8 mouse cellular contexts compared by ENCODE assay signal in genomic region chr1:82289990-82290681, GRCm38 (mm10). TPM values are rescaled to one million over a fixed set of nuclear protein-coding genes. Genes with fewer than 3 reads are reported as not detected.
A peak's percentile ranks its signal among the peaks of the same experiment; 100 is the strongest.
DNase-seq lines count a peak whose midpoint lies in the region; ATAC-seq and TF ChIP-seq lines count a peak whose summit lies in the region.

No protein-coding gene starts in this region.

- DNase-seq in embryo, embryonic 9.5 days (ENCODE audit: extremely low spot score): peak; percentile 67
- DNase-seq in heart, adult 2 months: peak; percentile 67 to 72
- DNase-seq in kidney, adult 2 months: peak; percentile 57
- peak; percentile 70 for DNase-seq in neural tube, embryonic 10.5 days (ENCODE audit: extremely low spot score, low spot score)
- DNase-seq in testis, postnatal 10 days (ENCODE audit: low spot score): peak; percentile 60

- H3K4me3 ChIP-seq in erythroblast, embryonic 14.5 days (replicated peaks): peak overlapping the region; percentile 58
- peak overlapping the region; percentile 67 for H3K4me3 ChIP-seq in heart, adult 2 months
- H3K4me3 ChIP-seq in kidney, adult 2 months (ENCODE audit: insufficient read depth, low read depth, low read length): peak overlapping the region; percentile 64
- H3K4me3 ChIP-seq in limb, embryonic 15.5 days: peak overlapping the region; percentile 75

- peaks cover 8% of the 10 kb centered on the region; the same call in 1 of the 2 replicates for H3K36me3 ChIP-seq in erythroblast, embryonic 14.5 days (ENCODE audit: control insufficient read depth)
- no peaks in the 10 kb centered on the region for H3K36me3 ChIP-seq in heart, adult 2 months (ENCODE audit: control insufficient read depth, insufficient read depth, low read length)
- H3K36me3 ChIP-seq in kidney, adult 2 months (ENCODE audit: control insufficient read depth, insufficient read depth, low read length): no peaks in the 10 kb centered on the region
- H3K36me3 ChIP-seq in limb, embryonic 15.5 days: peaks cover 24% of the 10 kb centered on the region

- peaks cover 8% of the 10 kb centered on the region; the same call in 1 of the 2 replicates for H3K79me2 ChIP-seq in heart, adult 2 months (replicated peaks; ENCODE audit: control insufficient read depth, insufficient read depth, low read length)

- no peak for ATAC-seq in erythroblast, adult 5-6 weeks (replicated peaks; ENCODE audit: low FRiP score, poor library complexity, severe bottlenecking)
- ATAC-seq in limb, embryonic 15.5 days (ENCODE audit: insufficient number of reproducible peaks, low FRiP score, low TSS enrichment, low read depth): no peak

- H3K9ac ChIP-seq in heart, adult 2 months (ENCODE audit: low read depth, low read length): peak overlapping the region; percentile 69
- H3K9ac ChIP-seq in limb, embryonic 15.5 days: peak overlapping the region; percentile 77

- H3K9me3 ChIP-seq in erythroblast, embryonic 14.5 days (ENCODE audit: control insufficient read depth, low read length): peaks cover 6% of the 10 kb centered on the region
- H3K9me3 ChIP-seq in limb, embryonic 15.5 days: no peaks in the 10 kb centered on the region

- 1% methylated on average over 45 of the region's 45 CpGs for WGBS in heart, adult 2 months
- WGBS in kidney, adult 2 months: 1% methylated on average over 45 of the region's 45 CpGs
- WGBS in limb, embryonic 15.5 days: under 1% methylated on average over 45 of the region's 45 CpGs

- no peak for TF ChIP-seq POLR2A in heart, adult 2 months (IDR thresholded peaks at IDR 0.05; ENCODE audit: insufficient read depth, low read depth, low read length)
- no peak for TF ChIP-seq POLR2A in kidney, adult 2 months (IDR thresholded peaks at IDR 0.05; ENCODE audit: low read depth, low read length)

- intact Hi-C loops in heart, adult 2 months (cut with DNase I): loop anchor here (5.0 to 10.0 kb wide), 7 partner anchors 193 to 695 kb away; no protein-coding TSS in a partner anchor

- TF ChIP-seq CTCF in heart, adult 2 months (IDR thresholded peaks at IDR 0.05): peak; percentile 32
- 0 out of 2 replicates have a peak, but pooled peaks have one; percentile 17 for TF ChIP-seq CTCF in kidney, adult 2 months (conservative IDR thresholded peaks at IDR 0.05; ENCODE audit: insufficient read depth, insufficient read length, low read depth, low read length)

- H3K4me2 ChIP-seq in limb, embryonic 15.5 days: peak overlapping the region; percentile 73

- no peak for TF ChIP-seq EP300 in heart, adult 2 months (IDR thresholded peaks at IDR 0.05; ENCODE audit: insufficient read depth, low read depth, low read length)

- peak overlapping the region; percentile 82 for H3K27ac ChIP-seq in heart, adult 2 months
- peak overlapping the region; percentile 78 for H3K27ac ChIP-seq in kidney, adult 2 months (ENCODE audit: insufficient read depth, low read depth, low read length)
- H3K27ac ChIP-seq in limb, embryonic 15.5 days: peak overlapping the region; percentile 98

- peaks cover 94% of the 10 kb centered on the region for H3K27me3 ChIP-seq in erythroblast, embryonic 14.5 days (ENCODE audit: control insufficient read depth)
- 0 out of 2 replicates have a peak, but pooled peaks cover 2% of the 10 kb centered on the region for H3K27me3 ChIP-seq in heart, adult 2 months (ENCODE audit: control insufficient read depth, insufficient read depth, low read length)
- no peaks in the 10 kb centered on the region for H3K27me3 ChIP-seq in kidney, adult 2 months (replicated peaks; ENCODE audit: control insufficient read depth, insufficient read depth, low read length)
- H3K27me3 ChIP-seq in limb, embryonic 15.5 days: no peaks in the 10 kb centered on the region; the same call in 1 of the 2 replicates

- no peaks in the 10 kb centered on the region; the same call in 1 of the 2 replicates for H3K4me1 ChIP-seq in erythroblast, embryonic 14.5 days (ENCODE audit: control insufficient read depth)
- no peaks in the 10 kb centered on the region; the same call in none of the 2 replicates for H3K4me1 ChIP-seq in heart, adult 2 months (ENCODE audit: control insufficient read depth, insufficient read depth, low read length)
- H3K4me1 ChIP-seq in kidney, adult 2 months (ENCODE audit: control insufficient read depth, insufficient read depth, low read length): peaks cover 3% of the 10 kb centered on the region; the same call in 1 of the 2 replicates
- peaks cover 44% of the 10 kb centered on the region for H3K4me1 ChIP-seq in limb, embryonic 15.5 days

RNA-seq across cellular contexts. Expression of gene Irs1, which starts 1.1 kb away (rescaled TPM):
- 0.01 TPM in 1 of 2 replicates, not detected in the other for polyA plus RNA-seq in erythroblast, embryonic 14.5 days (2012)
- 0.42 TPM in 1 of 2 replicates, not detected in the other for total RNA-seq in erythroblast, adult 5-6 weeks (2015; ENCODE audit: low replicate concordance)
- total RNA-seq in erythroblast, adult 5-6 weeks (2017; ENCODE audit: low replicate concordance): not detected in 2 replicates
- 10 to 100 TPM; 39.9 to 50.0 TPM for total RNA-seq in heart, adult 2 months (2021)
- polyA plus RNA-seq in heart, adult 2 months (2012; rRNA removed): 10.5 and 15.4 TPM in 2 replicates
- polyA plus RNA-seq in kidney, adult 2 months (2012; rRNA removed): 7.1 and 7.4 TPM in 2 replicates
- polyA plus RNA-seq in limb, embryonic 15.5 days (2015; fragmentation: Nextera tagmentation; extraction: Ambion mirVana): 13.4 and 13.5 TPM in 2 replicates

RNA-seq across cellular contexts. Expression of gene Rhbdd1, which starts 26.1 kb away (rescaled TPM):
- 0.13 and 0.15 TPM in 2 replicates for polyA plus RNA-seq in erythroblast, embryonic 14.5 days (2012)
- total RNA-seq in erythroblast, adult 5-6 weeks (2015; ENCODE audit: low replicate concordance): 3.6 and 5.2 TPM in 2 replicates
- total RNA-seq in erythroblast, adult 5-6 weeks (2017; ENCODE audit: low replicate concordance): 4.6 and 7.6 TPM in 2 replicates
- 10 to 100 TPM; 11.2 to 11.3 TPM for total RNA-seq in heart, adult 2 months (2021)
- polyA plus RNA-seq in heart, adult 2 months (2012; rRNA removed): 10.7 and 14.0 TPM in 2 replicates
- 12.8 and 13.0 TPM in 2 replicates for polyA plus RNA-seq in kidney, adult 2 months (2012; rRNA removed)
- polyA plus RNA-seq in limb, embryonic 15.5 days (2015; fragmentation: Nextera tagmentation; extraction: Ambion mirVana): 11.0 and 11.2 TPM in 2 replicates

RNA-seq across cellular contexts. Expression of gene Gm9747, which starts 57.2 kb away (rescaled TPM):
- not detected in 2 replicates for polyA plus RNA-seq in erythroblast, embryonic 14.5 days (2012)
- total RNA-seq in erythroblast, adult 5-6 weeks (2015; ENCODE audit: low replicate concordance): not detected in 2 replicates
- not detected in 2 replicates for total RNA-seq in erythroblast, adult 5-6 weeks (2017; ENCODE audit: low replicate concordance)
- not detected for total RNA-seq in heart, adult 2 months (2021)
- 0.04 TPM in 1 of 2 replicates, not detected in the other for polyA plus RNA-seq in heart, adult 2 months (2012; rRNA removed)
- polyA plus RNA-seq in kidney, adult 2 months (2012; rRNA removed): 0.03 TPM in 1 of 2 replicates, not detected in the other
- 39.8 and 43.6 TPM in 2 replicates for polyA plus RNA-seq in limb, embryonic 15.5 days (2015; fragmentation: Nextera tagmentation; extraction: Ambion mirVana)

Comparison
In these comparisons a context has a peak if more than half of its experiments do, and no peak if none do; other contexts are left out.
1. RNA of gene Rhbdd1, which starts 26.1 kb away (polyA plus RNA-seq): 12.8 to 13.0 TPM in kidney, adult 2 months, 11.0 to 11.2 TPM in limb, embryonic 15.5 days and 10.7 to 14.0 TPM in heart, adult 2 months; 0.13 to 0.15 TPM in erythroblast, embryonic 14.5 days; every median in the first group is over 10 times any median in the second.
2. RNA of gene Gm9747, which starts 57.2 kb away (polyA plus RNA-seq): 39.8 to 43.6 TPM in limb, embryonic 15.5 days; 0.04 TPM in heart, adult 2 months, not detected in erythroblast, embryonic 14.5 days and 0.03 TPM in kidney, adult 2 months; every median in the first group is over 10 times any median in the second.
3. Peak in every context shown above with its lines, with median percentiles within 50 percentile points of each other: H3K4me3 ChIP-seq, DNase-seq and H3K27ac ChIP-seq.